In genomic region chr10:43722711-43723614, GRCm38 (mm10) we compare ENCODE assay signal across 8 mouse cellular contexts.
DNase-seq lines count a peak whose midpoint lies in the region; ATAC-seq lines count a peak whose summit lies in the region.

No protein-coding gene starts in this region.

- intact Hi-C loops in gastrocnemius, postnatal 14 days (cut with DNase I; ENCODE audit: low total_unique reads), result no loop called here

- peak overlapping the region; percentile 64 for H3K4me2 ChIP-seq in limb, embryonic 12.5 days
- peak overlapping the region; percentile 66 for H3K4me2 ChIP-seq in midbrain, embryonic 13.5 days (replicated peaks)

- no peaks in the 10 kb centered on the region for H3K36me3 ChIP-seq in limb, embryonic 12.5 days
- H3K36me3 ChIP-seq in midbrain, embryonic 13.5 days, result no peaks in the 10 kb centered on the region

- H3K27me3 ChIP-seq in limb, embryonic 12.5 days, result no peaks in the 10 kb centered on the region
- H3K27me3 ChIP-seq in midbrain, embryonic 13.5 days, result peaks cover 8% of the 10 kb centered on the region; the same call in 1 of the 2 replicates

- H3K4me3 ChIP-seq in limb, embryonic 12.5 days (replicated peaks), result peak overlapping the region; percentile 29
- H3K4me3 ChIP-seq in midbrain, embryonic 13.5 days (replicated peaks), result peak overlapping the region; percentile 37

- under 1% methylated on average over 23 of the region's 23 CpGs for WGBS in limb, embryonic 12.5 days
- WGBS in midbrain, embryonic 13.5 days, result 5% methylated on average over 23 of the region's 23 CpGs

- peak; percentile 41 to 53; a peak in 3 of 4 replicates for ATAC-seq in hematopoietic stem cell, adult 5-6 weeks (replicated peaks in 1 of 2; ENCODE audit: insufficient read depth in 1 of 2, low FRiP score in 2 of 2, low TSS enrichment in 1 of 2, low read depth in 1 of 2, poor library complexity in 2 of 2, severe bottlenecking in 2 of 2)
- ATAC-seq in limb, embryonic 12.5 days (ENCODE audit: insufficient number of reproducible peaks, insufficient read depth, low FRiP score, low TSS enrichment, low read depth), result peak; percentile 86
- ATAC-seq in midbrain, embryonic 13.5 days, result peak; percentile 86

- peak overlapping the region; percentile 52; the same call in 1 of the 2 replicates for H3K9ac ChIP-seq in limb, embryonic 12.5 days (replicated peaks)
- peak overlapping the region; percentile 52 for H3K9ac ChIP-seq in midbrain, embryonic 13.5 days (replicated peaks)

- peaks cover 61% of the 10 kb centered on the region for H3K4me1 ChIP-seq in limb, embryonic 12.5 days (replicated peaks)
- H3K4me1 ChIP-seq in midbrain, embryonic 13.5 days (replicated peaks), result peaks cover 24% of the 10 kb centered on the region

- peak overlapping the region; percentile 98 for H3K27ac ChIP-seq in limb, embryonic 12.5 days
- H3K27ac ChIP-seq in midbrain, embryonic 13.5 days, result peak overlapping the region; percentile 66

- peak; percentile 10 for DNase-seq in gastrocnemius, postnatal 10 days
- no peak for DNase-seq in gastrocnemius, postnatal 14 days
- peak; percentile 78 for DNase-seq in embryo, embryonic 10.5 days (ENCODE audit: low spot score)
- DNase-seq in thymus, postnatal 36 days, result peak; percentile 25 to 32
- DNase-seq in spleen, postnatal 14 days (ENCODE audit: low spot score in 2 of 2), result no peak

- no peaks in the 10 kb centered on the region for H3K9me3 ChIP-seq in limb, embryonic 12.5 days
- H3K9me3 ChIP-seq in midbrain, embryonic 13.5 days, result no peaks in the 10 kb centered on the region

Comparison
In these comparisons a context has a peak if more than half of its experiments do, and no peak if none do; other contexts are left out.
1. DNase-seq: peak in gastrocnemius, postnatal 10 days (single experiment), embryo, embryonic 10.5 days (single experiment) and thymus, postnatal 36 days (2 of 2); none in gastrocnemius, postnatal 14 days (single experiment) and spleen, postnatal 14 days (0 of 2).
2. Peak in every context shown above with its lines, with median percentiles within 50 percentile points of each other: ATAC-seq.